Mouse (Mus musculus) C2C12 (cell line): Measurements from ENCODE around the gene Baz2b. TPM values are rescaled to one million over a fixed set of nuclear protein-coding genes. Genes with fewer than 3 reads are reported as not detected.

ENCODE experiments used
- H3K27me3 ChIP-seq: one replicate; pipeline ENCODE4 v1.6.1; 2011; ENCODE audit not compliant: control insufficient read depth, insufficient read depth, insufficient read length
- H3K36me3 ChIP-seq: one replicate; pipeline ENCODE4 v1.6.1; 2011; ENCODE audit not compliant: control insufficient read depth, insufficient read depth
- H3K4me3 ChIP-seq: one replicate; pipeline ENCODE4 v1.5.1; 2011; ENCODE audit warnings: mild to moderate bottlenecking, control low read depth; ENCODE audit not compliant: poor library complexity, insufficient read depth, severe bottlenecking
- H3K79me2 ChIP-seq: one replicate; pipeline ENCODE4 v1.6.1; 2011; ENCODE audit not compliant: control insufficient read depth, insufficient read depth
- H3K79me3 ChIP-seq: one replicate; pipeline ENCODE4 v1.6.1; 2011; ENCODE audit warnings: low read depth, control low read depth
- H3ac ChIP-seq: one replicate; pipeline ENCODE3; 2011; ENCODE audit warnings: low read depth; ENCODE audit not compliant: control insufficient read depth, insufficient read length
- CEBPB ChIP-seq: IDR thresholded peaks from one replicate; pipeline ENCODE4 v1.6.1; 2011; ENCODE audit warnings: low read depth, mild to moderate bottlenecking, control low read depth, moderate library complexity
- CTCF ChIP-seq: IDR thresholded peaks from one replicate; pipeline ENCODE4 v1.5.1; 2011; ENCODE audit not compliant: control insufficient read depth, insufficient read depth, insufficient read length
- FOSL1 ChIP-seq: IDR thresholded peaks from one replicate; pipeline ENCODE4 v1.8.0; 2011; ENCODE audit warnings: mild to moderate bottlenecking, low read length; ENCODE audit not compliant: poor library complexity, insufficient read depth, severe bottlenecking
- MAX ChIP-seq: IDR thresholded peaks from one replicate; pipeline ENCODE4 v1.6.1; 2011; ENCODE audit warnings: mild to moderate bottlenecking, control low read depth
- MYOD1 ChIP-seq: IDR thresholded peaks from one replicate; pipeline ENCODE4 v1.6.1; 2011; ENCODE audit warnings: low read depth; ENCODE audit not compliant: control insufficient read depth, insufficient read length
- MYOG ChIP-seq: IDR thresholded peaks from one replicate; pipeline ENCODE4 v1.6.1; 2011; ENCODE audit not compliant: control insufficient read depth, insufficient read length; ENCODE audit errors: extremely low read depth
- USF1 ChIP-seq: IDR thresholded peaks from one replicate; pipeline ENCODE4 v1.6.1; 2011; ENCODE audit warnings: low read depth, mild to moderate bottlenecking, control low read depth, moderate library complexity
- polyA plus RNA-seq: library from polyadenylated mRNA; unstranded; fragments of >200 nt; fragmentation: generic; extraction: Trizol; gene quantifications from one replicate; pipeline ENCODE4 v1.2.1, GENCODE M21; 2012; ENCODE audit warnings: missing spikeins

Baz2b gene
- polyA plus RNA-seq, 1 experiment: 9.4 TPM

GRCm38 (mm10) chr2:60045995-60046394, 163.6 kb downstream of the Baz2b start:
- H3ac ChIP-seq: no peak overlapping the region
- no peaks in the 10 kb centered on the region for H3K79me3 ChIP-seq
- peaks cover 9% of the 10 kb centered on the region for H3K79me2 ChIP-seq
- TF ChIP-seq CEBPB (no peak), MYOD1 (no peak), CTCF (no peak), MAX (no peak), FOSL1 (no peak), MYOG (no peak)
- H3K36me3 ChIP-seq: no peaks in the 10 kb centered on the region
- no peaks in the 10 kb centered on the region for H3K27me3 ChIP-seq
- no peak overlapping the region for H3K4me3 ChIP-seq

GRCm38 (mm10) chr2:60044988-60045387, 164.7 kb downstream of the Baz2b start:
- Histone ChIP-seq H3K36me3 (no peaks in the 10 kb centered on the region), H3K79me3 (no peaks in the 10 kb centered on the region), H3K4me3 (no peak overlapping the region), H3ac (no peak overlapping the region), H3K79me2 (peaks cover 9% of the 10 kb centered on the region), H3K27me3 (no peaks in the 10 kb centered on the region)
- TF ChIP-seq CEBPB (no peak), USF1 (no peak), MYOG (no peak), FOSL1 (no peak), MYOD1 (no peak), MAX (no peak), CTCF (no peak)

- Histone ChIP-seq H3K27me3 (no peaks in the 10 kb centered on the region), H3K4me3 (no peak overlapping the region), H3K79me2 (peaks cover 9% of the 10 kb centered on the region), H3ac (no peak overlapping the region), H3K79me3 (no peaks in the 10 kb centered on the region), H3K36me3 (no peaks in the 10 kb centered on the region)
- no peak for TF ChIP-seq MYOD1
- no peak for TF ChIP-seq MYOG
- no peak for TF ChIP-seq MAX
- no peak for TF ChIP-seq CTCF
- TF ChIP-seq FOSL1: no peak
- TF ChIP-seq CEBPB: no peak
- TF ChIP-seq USF1: no peak
Measured at GRCm38 (mm10) chr2:60044540-60044939, 165.1 kb downstream of the Baz2b start.

- no peak for TF ChIP-seq CEBPB
- TF ChIP-seq CTCF: no peak
- TF ChIP-seq MYOD1: no peak
- Histone ChIP-seq H3ac (no peak overlapping the region), H3K79me2 (peaks cover 9% of the 10 kb centered on the region), H3K27me3 (no peaks in the 10 kb centered on the region), H3K36me3 (no peaks in the 10 kb centered on the region), H3K4me3 (no peak overlapping the region), H3K79me3 (no peaks in the 10 kb centered on the region)
Measured at GRCm38 (mm10) chr2:60042699-60043098, 166.9 kb downstream of the Baz2b start.

- Histone ChIP-seq H3K79me2 (peaks cover 14% of the 10 kb centered on the region), H3ac (no peak overlapping the region), H3K4me3 (no peak overlapping the region), H3K79me3 (no peaks in the 10 kb centered on the region), H3K27me3 (no peaks in the 10 kb centered on the region), H3K36me3 (no peaks in the 10 kb centered on the region)
- TF ChIP-seq MYOD1 (no peak), CTCF (no peak), USF1 (no peak), FOSL1 (no peak), MYOG (no peak), CEBPB (no peak), MAX (no peak)
Measured at GRCm38 (mm10) chr2:60041485-60042274, 168.0 kb downstream of the Baz2b start.

- Histone ChIP-seq H3ac (no peak overlapping the region), H3K79me3 (no peaks in the 10 kb centered on the region), H3K27me3 (no peaks in the 10 kb centered on the region), H3K4me3 (no peak overlapping the region), H3K79me2 (peaks cover 5% of the 10 kb centered on the region), H3K36me3 (no peaks in the 10 kb centered on the region)
- TF ChIP-seq USF1 (no peak), FOSL1 (no peak)
Measured at GRCm38 (mm10) chr2:60040162-60040561, 169.5 kb downstream of the Baz2b start.
